Mouse (Mus musculus) thymus, postnatal 4 days (tissue): ENCODE data around the gene 1600014C23Rik.

ENCODE experiments used
- DNase-seq: peaks from one replicate; pipeline ENCODE4 v3.0.0; 2021

Gene 1600014C23Rik

GRCm38 (mm10) chr17:45733735-45734301, at the start of gene 1600014C23Rik:
Gene 1600014C23Rik (minus strand): TSS chr17:45733844.
- peak; percentile 25 for DNase-seq

GRCm38 (mm10) chr17:45778446-45778845, 44.8 kb upstream of the 1600014C23Rik start:
- DNase-seq = no peak

GRCm38 (mm10) chr17:45777431-45777830, 43.8 kb upstream of the 1600014C23Rik start:
- DNase-seq = peak; percentile 54

GRCm38 (mm10) chr17:45776185-45776584, 42.5 kb upstream of the 1600014C23Rik start:
- DNase-seq = no peak

- DNase-seq = peak; percentile 58
Observed at GRCm38 (mm10) chr17:45775468-45775867, 41.8 kb upstream of the 1600014C23Rik start.

- DNase-seq = no peak
Observed at GRCm38 (mm10) chr17:45772566-45772965, 38.9 kb upstream of the 1600014C23Rik start.

- no peak for DNase-seq
Observed at GRCm38 (mm10) chr17:45772096-45772495, 38.5 kb upstream of the 1600014C23Rik start.

GRCm38 (mm10) chr17:45770441-45770840, 36.8 kb upstream of the 1600014C23Rik start:
- no peak for DNase-seq

- DNase-seq = no peak
Observed at GRCm38 (mm10) chr17:45769821-45770220, 36.2 kb upstream of the 1600014C23Rik start.

GRCm38 (mm10) chr17:45767536-45768146, 34.0 kb upstream of the 1600014C23Rik start:
- no peak for DNase-seq

GRCm38 (mm10) chr17:45766735-45767535, 33.3 kb upstream of the 1600014C23Rik start:
- DNase-seq = peak; percentile 20

GRCm38 (mm10) chr17:45765914-45766313, 32.3 kb upstream of the 1600014C23Rik start:
- no peak for DNase-seq

- DNase-seq = no peak
Observed at GRCm38 (mm10) chr17:45763188-45763587, 29.5 kb upstream of the 1600014C23Rik start.

GRCm38 (mm10) chr17:45761902-45762301, 28.3 kb upstream of the 1600014C23Rik start:
- no peak for DNase-seq

GRCm38 (mm10) chr17:45760965-45761645, 27.5 kb upstream of the 1600014C23Rik start:
- DNase-seq = no peak

- DNase-seq = no peak
Observed at GRCm38 (mm10) chr17:45759751-45760150, 26.1 kb upstream of the 1600014C23Rik start.

- no peak for DNase-seq
Observed at GRCm38 (mm10) chr17:45758808-45759207, 25.2 kb upstream of the 1600014C23Rik start.

GRCm38 (mm10) chr17:45757932-45758331, 24.3 kb upstream of the 1600014C23Rik start:
- no peak for DNase-seq

GRCm38 (mm10) chr17:45756831-45757230, 23.2 kb upstream of the 1600014C23Rik start:
- no peak for DNase-seq

GRCm38 (mm10) chr17:45756391-45756790, 22.7 kb upstream of the 1600014C23Rik start:
- DNase-seq = no peak

- no peak for DNase-seq
Observed at GRCm38 (mm10) chr17:45754186-45754862, 20.7 kb upstream of the 1600014C23Rik start.

- DNase-seq = no peak
Observed at GRCm38 (mm10) chr17:45752678-45753077, 19.0 kb upstream of the 1600014C23Rik start.

GRCm38 (mm10) chr17:45752053-45752452, 18.4 kb upstream of the 1600014C23Rik start:
- DNase-seq = no peak
